Mouse (Mus musculus) T-helper 2 cell (primary cell): Measurements from ENCODE around the gene Mapk8ip1.

ENCODE experiments used
- in situ Hi-C: fragments of 300-600 bp; cut with MboI, MseI; formaldehyde crosslinking; loops from one replicate; pipeline ENCODE4 v1.15.1; 2025; ENCODE audit warnings: high pct_unique_total_duplicates

The Mapk8ip1 gene

GRCm38 (mm10) chr2:92425366-92425765, 24.3 kb upstream of the Mapk8ip1 start:
- in situ Hi-C loops = no loop called here

- in situ Hi-C loops = loop anchor here (25.0 kb wide), 1 partner anchor 1687 kb away; the partner anchor contains the start of gene Fnbp4
Measured at GRCm38 (mm10) chr2:92424462-92425308, 23.6 kb upstream of the Mapk8ip1 start.

DNA sequence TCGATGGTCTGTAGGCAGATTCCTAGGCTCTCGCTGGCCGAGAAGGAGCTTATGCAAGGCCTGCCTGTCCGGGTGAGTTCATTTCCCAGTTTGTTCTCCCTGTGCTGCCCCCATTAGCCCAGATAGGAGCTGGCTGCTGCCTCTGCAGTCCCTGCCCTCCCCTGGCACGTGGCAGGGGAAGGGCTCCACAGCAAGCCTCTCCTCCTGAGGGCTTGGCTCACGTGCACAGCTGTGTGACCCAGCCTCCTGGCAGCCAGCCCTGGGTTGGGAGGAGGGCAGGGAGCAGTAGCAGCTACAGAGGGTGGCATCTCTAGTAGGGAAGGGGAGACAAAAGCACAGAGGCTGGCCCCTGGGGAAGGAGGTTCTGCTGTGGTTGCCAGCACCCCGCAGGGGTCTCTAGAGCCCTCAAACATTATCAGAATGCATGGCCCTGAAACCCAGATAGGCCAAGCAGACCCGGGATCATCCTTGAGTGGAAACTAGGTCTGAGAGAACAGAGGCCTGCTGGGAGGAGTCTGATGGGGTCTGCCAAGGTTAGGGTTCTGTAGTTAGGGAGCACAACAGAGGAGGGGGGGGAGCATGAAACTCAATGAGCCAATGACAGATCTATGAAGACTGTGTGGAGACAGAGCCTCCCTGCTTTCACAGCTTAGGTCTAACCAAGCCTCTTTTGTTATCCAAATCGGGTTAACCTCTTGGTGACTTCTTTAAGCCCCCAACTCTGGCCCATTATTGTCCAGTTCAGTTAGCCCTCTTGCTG, 22.8 kb upstream of the Mapk8ip1 start:
- in situ Hi-C loops = loop anchor here (25.0 kb wide), 1 partner anchor 1687 kb away; the partner anchor contains the start of gene Fnbp4

DNA sequence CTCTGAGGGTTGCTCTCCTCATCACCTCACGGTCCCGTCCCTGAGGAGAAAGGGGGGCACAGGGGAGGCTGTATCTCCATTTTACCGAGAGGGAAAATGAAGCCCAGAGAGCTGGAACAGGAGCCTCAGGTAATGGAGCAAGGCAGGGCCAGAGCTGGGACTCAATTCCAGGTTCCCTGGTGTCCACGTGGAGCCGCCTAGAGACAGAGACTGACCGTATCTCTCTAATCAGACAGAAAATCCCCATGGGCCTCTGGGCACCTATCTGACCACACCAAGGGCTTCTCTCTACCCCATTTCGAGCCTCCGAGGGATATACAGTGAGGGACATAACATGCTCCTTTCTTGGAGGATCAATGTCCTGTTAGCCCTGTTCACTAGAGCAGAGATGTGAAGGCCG, 22.1 kb upstream of the Mapk8ip1 start:
- in situ Hi-C loops = loop anchor here (25.0 kb wide), 1 partner anchor 1686 kb away; the partner anchor contains the start of gene Fnbp4

- in situ Hi-C loops = loop anchor here (25.0 kb wide), 1 partner anchor 1685 kb away; the partner anchor contains the start of gene Fnbp4
Measured at GRCm38 (mm10) chr2:92422388-92423135, 21.5 kb upstream of the Mapk8ip1 start.

DNA sequence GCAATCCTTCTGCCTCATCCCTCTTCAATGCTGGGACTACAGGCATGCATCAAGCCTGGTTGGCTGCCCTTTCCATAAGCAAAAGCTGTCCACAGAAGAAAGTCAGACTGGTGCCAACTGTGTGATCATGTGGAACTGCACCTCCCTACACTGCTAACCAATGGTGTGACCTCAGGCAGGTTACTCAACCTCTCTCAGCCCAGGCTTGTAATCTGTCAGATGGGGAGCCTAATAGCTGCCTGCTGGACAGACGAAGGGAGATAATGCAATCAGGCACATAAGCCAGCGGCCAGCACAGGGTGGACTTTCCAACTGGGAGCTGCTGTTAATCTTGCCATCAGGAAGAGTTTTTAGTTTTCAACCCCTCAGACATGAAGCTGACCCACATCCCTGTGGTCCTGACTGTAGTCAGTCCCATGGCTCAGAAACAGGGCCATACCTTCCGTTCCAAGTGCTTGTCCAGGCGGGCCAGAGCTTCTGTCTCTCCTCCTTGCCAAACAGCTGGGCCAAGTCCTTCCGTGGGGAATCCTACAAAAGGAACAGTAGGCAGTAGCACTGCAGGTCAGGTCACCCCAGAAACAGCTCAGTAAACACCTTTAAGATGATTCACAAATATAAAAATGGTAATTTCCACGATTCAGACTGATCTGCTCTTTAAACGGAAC, 20.8 kb upstream of the Mapk8ip1 start:
- in situ Hi-C loops = loop anchor here (25.0 kb wide), 1 partner anchor 1685 kb away; the partner anchor contains the start of gene Fnbp4

DNA sequence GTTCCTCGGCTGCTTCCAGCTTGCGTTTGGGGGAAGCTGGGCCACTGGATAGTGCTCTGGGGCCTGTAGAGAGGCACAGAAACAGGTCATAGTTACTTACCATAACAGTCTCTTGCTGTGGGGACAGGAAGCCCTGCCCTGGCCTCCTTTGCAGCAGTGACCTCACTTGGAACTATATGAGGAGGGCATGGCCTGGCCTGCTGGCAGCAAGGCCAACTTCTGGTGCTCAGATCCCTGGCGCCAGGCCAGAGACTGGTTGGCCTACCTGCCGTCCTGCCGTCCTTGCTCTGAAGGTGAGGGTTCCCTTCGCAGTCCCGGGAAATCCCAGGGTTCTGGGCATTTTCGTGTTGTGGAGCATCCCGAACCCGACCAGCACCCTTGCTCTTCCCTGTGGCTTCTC, 10.6 kb upstream of the Mapk8ip1 start:
- in situ Hi-C loops = loop anchor here (25.0 kb wide), 1 partner anchor 1674 kb away; the partner anchor contains the start of gene Fnbp4

GRCm38 (mm10) chr2:92408309-92409045, 7.4 kb upstream of the Mapk8ip1 start:
- in situ Hi-C loops = loop anchor here (25.0 kb wide), 1 partner anchor 1671 kb away; the partner anchor contains the start of gene Fnbp4

DNA sequence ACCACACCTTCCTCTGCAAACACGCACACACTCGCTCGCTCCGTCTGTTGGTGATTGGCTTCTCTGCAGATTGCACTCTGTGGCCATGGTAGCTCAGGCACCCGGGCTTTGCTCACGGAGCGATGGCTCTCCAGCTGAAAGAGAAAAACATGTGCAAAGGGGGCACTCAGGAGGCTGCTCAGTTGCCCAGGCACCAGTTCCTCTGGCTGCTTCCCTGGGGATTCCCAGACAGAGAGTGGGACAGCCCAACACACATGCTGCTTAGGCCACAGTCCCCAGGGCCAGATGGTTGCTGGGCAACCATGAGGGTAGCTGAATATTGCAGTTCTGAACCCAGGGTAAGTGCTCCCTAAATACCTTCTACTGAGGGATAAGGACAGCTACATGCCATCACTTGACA, 4.6 kb upstream of the Mapk8ip1 start:
- in situ Hi-C loops = loop anchor here (25.0 kb wide), 1 partner anchor 1668 kb away; the partner anchor contains the start of gene Fnbp4

DNA sequence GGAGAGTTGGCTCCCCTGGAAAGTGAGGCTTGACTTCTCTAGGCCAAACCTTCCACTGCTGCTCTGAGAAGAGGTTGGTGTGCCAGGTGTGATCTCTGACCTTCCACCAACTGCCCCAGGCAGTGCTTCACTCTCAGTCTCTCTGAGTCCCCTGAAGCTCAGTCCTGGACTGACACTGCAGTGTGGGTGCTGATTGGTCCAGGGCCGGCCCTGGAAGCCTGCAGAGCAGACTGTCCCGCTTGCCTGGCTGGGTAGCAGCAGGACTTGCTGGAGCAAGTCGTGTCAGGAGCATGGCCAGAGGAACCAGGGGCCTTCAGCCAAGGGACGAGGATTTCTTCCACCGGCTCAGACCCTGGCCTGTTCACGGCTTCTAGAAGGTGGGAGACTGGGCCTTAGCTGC, 3.7 kb upstream of the Mapk8ip1 start:
- in situ Hi-C loops = loop anchor here (25.0 kb wide), 1 partner anchor 1667 kb away; the partner anchor contains the start of gene Fnbp4

DNA sequence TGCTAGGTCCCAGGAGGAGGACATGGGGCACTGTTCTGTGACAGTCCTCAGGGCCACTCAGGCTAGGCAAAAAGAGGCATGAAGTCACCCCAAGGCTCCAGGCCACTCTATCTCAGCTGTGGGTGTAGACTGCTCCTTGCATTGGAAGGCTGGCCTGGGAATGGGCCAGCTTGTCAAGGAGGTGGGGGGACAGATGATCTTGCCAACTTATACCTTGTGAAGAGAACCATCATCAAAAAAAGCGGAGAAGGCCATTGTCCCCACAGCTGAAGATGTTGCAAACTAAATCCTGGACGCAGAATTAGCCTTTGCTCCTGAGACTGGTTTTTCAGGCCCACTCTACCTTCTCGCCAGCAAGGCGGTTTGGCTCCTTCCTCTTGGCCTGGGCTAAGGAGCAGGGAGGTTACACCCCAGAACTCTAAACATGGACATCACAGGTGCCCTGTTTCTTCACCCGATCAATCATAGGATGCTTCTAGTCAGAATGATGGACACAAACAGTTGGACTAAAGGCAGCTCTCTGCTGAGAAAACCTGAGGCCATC, 2.8 kb upstream of the Mapk8ip1 start:
- in situ Hi-C loops = loop anchor here (25.0 kb wide), 1 partner anchor 1667 kb away; the partner anchor contains the start of gene Fnbp4

DNA sequence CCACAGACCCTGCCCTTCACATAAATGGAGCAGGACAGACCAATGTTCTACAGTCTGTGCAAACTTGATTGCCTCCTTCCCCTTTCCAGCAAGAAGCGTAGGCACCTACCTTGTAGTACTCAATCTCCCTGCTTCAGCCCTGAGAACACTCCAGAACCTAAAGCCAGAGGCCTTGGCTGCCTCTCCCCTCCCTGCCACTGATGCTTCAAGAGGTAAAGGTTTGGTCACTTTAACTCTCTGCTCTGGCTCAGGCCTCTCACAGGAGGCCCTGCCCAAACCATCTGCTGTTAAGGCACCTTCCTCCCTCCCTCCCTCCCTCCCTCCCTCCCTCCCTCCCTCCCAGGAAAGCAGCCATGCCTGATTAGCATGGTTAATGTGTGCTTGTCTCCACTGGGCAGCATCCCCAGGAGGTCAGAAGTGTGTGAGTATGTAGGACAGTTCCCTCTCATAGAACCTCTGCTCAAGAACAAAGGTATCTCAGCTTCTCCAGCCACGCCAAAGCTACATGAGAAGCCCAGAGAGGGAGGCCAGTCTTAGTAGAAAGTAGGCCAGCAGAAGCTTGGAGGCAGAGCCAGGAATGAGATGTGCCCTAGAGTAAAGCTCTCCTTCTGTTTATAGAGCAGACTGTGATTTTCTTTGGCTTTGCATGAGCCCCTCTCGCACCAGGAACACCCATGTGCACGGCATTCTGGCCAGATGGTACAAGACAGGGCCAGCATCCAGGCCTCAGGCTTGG, 1.7 kb upstream of the Mapk8ip1 start:
- in situ Hi-C loops = loop anchor here (25.0 kb wide), 1 partner anchor 1665 kb away; the partner anchor contains the start of gene Fnbp4

DNA sequence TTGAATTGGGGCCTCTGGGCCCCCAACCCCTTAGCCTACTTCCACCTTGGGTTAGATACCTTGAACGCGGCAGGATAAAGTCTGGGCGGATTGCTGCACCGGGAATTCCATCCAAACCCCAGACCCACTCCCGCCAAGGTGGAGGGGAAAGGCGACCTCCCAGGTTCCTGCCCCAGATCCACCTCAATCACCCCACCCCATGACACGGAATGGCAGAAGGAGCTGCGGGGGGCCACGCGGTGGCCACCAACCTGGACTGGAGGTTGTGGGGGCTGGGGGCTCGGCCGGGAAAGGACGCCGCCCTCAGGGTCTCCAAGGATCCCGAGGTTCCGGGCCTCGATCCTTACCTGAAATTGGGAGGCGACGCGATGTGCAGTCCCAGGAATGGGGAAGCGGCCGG, 381 bp downstream of the Mapk8ip1 start:
- in situ Hi-C loops = loop anchor here (25.0 kb wide), 1 partner anchor 1663 kb away; the partner anchor contains the start of gene Fnbp4

- in situ Hi-C loops = loop anchor here (10.0 to 25.0 kb wide), 2 partner anchors 1663 to 1905 kb away; partner anchors contain the start of gene Fnbp4
Measured at GRCm38 (mm10) chr2:92399877-92400276, 1.2 kb downstream of the Mapk8ip1 start.

DNA sequence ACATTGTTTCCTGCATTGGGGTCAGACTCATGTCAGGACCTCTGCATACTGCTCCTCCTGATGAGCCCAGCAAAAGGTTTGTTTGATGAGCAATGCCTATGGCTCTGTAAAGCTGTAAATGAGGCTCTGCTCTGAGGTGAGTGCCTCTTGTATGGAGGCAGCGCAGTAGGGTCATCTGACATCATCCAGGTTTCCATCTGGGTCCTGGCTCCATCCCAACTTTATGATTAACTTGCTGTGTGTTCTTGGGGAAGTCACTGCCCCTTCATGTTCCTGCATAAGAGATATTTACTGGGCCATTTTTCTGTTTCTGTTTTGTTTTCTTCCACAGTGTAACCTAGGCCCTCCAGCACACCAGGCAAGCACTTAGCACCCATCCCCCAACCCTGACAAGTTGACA, 3.6 kb downstream of the Mapk8ip1 start:
- in situ Hi-C loops = loop anchor here (10.0 kb wide), 1 partner anchor 1903 kb away; no protein-coding TSS in a partner anchor

DNA sequence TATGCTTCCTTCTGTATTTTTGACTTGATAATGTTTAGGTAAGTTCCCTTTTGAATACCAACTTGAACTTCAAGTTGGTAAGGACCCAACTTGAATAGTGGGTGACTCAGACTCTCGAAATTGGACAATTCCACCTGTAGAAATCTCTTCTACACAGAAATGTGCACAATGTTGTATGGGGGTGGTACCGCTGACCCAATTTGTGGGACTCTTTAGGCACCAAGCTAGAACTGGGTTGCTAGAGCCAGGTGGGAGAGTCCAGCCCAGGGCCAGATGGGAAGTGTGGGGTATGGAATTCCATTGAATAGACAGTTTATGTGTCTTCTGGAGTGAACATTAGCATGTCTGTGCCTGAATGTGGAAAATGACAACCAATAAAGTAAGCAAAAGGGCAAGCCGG, 5.5 kb downstream of the Mapk8ip1 start:
- in situ Hi-C loops = loop anchor here (10.0 kb wide), 1 partner anchor 1901 kb away; no protein-coding TSS in a partner anchor

GRCm38 (mm10) chr2:92392318-92393264, 8.5 kb downstream of the Mapk8ip1 start:
- in situ Hi-C loops = loop anchor here (10.0 kb wide), 1 partner anchor 1898 kb away; no protein-coding TSS in a partner anchor
